Mouse (Mus musculus) liver, adult 2 months (tissue): ENCODE results near the gene Ace. TPM values are rescaled to one million over a fixed set of nuclear protein-coding genes. Genes with fewer than 3 reads are reported as not detected.

Source experiments
- DNase-seq: peaks from one replicate; pipeline ENCODE4 v3.0.0-alpha.2; 2011; ENCODE audit warnings: low read depth, low spot score; ENCODE audit errors: extremely low read depth
- H3K27ac ChIP-seq: fragments of 200-500 bp; replicated peaks from 2 replicates; pipeline ENCODE4 v1.5.1; 2012; ENCODE audit warnings: low read depth, mild to moderate bottlenecking, control low read depth, inconsistent platforms, low read length; ENCODE audit not compliant: insufficient read depth
- H3K27me3 ChIP-seq: fragments of 200-500 bp; 2 replicates; pipeline ENCODE4 v1.6.1; 2012; ENCODE audit warnings: mild to moderate bottlenecking, moderate library complexity, low read length, inconsistent platforms; ENCODE audit not compliant: control insufficient read depth, insufficient read depth
- H3K36me3 ChIP-seq: fragments of 200-500 bp; 2 replicates; pipeline ENCODE4 v1.6.1; 2012; ENCODE audit warnings: low read length, inconsistent platforms; ENCODE audit not compliant: control insufficient read depth, insufficient read depth
- H3K4me1 ChIP-seq: fragments of 200-500 bp; 2 replicates; pipeline ENCODE4 v1.6.1; 2011; ENCODE audit warnings: low read length; ENCODE audit not compliant: control insufficient read depth, insufficient read depth
- H3K4me3 ChIP-seq: fragments of 200-500 bp; 2 replicates; pipeline ENCODE4 v1.5.1; 2011; ENCODE audit warnings: low read depth, mild to moderate bottlenecking, control low read depth, low read length, moderate library complexity; ENCODE audit not compliant: insufficient read depth
- H3K79me2 ChIP-seq: fragments of 200-500 bp; 2 replicates; pipeline ENCODE4 v1.6.1; 2012; ENCODE audit warnings: inconsistent platforms, mild to moderate bottlenecking, low read length, moderate library complexity; ENCODE audit not compliant: control insufficient read depth, insufficient read depth
- H3K9ac ChIP-seq: fragments of 200-500 bp; 2 replicates; pipeline ENCODE4 v1.6.1; 2012; ENCODE audit warnings: low read depth, mild to moderate bottlenecking, control low read depth, inconsistent platforms, low read length
- CTCF ChIP-seq: fragments of 200-500 bp; IDR thresholded peaks from 2 replicates; pipeline ENCODE4 v1.5.1; 2011; ENCODE audit warnings: low read depth, low read length, control low read depth
- POLR2A ChIP-seq: fragments of 200-500 bp; IDR thresholded peaks from 2 replicates; pipeline ENCODE4 v1.6.1; 2011; ENCODE audit warnings: low read length, control low read depth; ENCODE audit not compliant: insufficient read depth; ENCODE audit errors: extremely low read depth
- WGBS: fragments of 180-500 bp; shearing (Covaris S2); methylation state at CpG from one replicate; pipeline ENCODE4 v1.1.7; 2018; 5-methylcytosine and 5-hydroxymethylcytosine counted together
- polyA plus RNA-seq: library from polyadenylated mRNA; depleted of rRNA; stranded (reverse); fragments of >200 nt; gene quantifications from 2 replicates; pipeline ENCODE4 v1.2.3, GENCODE M21; 2012
- total RNA-seq: library from RNA; depleted of rRNA; stranded (reverse); fragments of >200 nt; gene quantifications from 2 replicates; pipeline ENCODE4 v1.2.3, GENCODE M21; 2014

Ace gene
- total and polyA plus RNA-seq, 2 experiments = 0.28 to 0.42 TPM

DNA sequence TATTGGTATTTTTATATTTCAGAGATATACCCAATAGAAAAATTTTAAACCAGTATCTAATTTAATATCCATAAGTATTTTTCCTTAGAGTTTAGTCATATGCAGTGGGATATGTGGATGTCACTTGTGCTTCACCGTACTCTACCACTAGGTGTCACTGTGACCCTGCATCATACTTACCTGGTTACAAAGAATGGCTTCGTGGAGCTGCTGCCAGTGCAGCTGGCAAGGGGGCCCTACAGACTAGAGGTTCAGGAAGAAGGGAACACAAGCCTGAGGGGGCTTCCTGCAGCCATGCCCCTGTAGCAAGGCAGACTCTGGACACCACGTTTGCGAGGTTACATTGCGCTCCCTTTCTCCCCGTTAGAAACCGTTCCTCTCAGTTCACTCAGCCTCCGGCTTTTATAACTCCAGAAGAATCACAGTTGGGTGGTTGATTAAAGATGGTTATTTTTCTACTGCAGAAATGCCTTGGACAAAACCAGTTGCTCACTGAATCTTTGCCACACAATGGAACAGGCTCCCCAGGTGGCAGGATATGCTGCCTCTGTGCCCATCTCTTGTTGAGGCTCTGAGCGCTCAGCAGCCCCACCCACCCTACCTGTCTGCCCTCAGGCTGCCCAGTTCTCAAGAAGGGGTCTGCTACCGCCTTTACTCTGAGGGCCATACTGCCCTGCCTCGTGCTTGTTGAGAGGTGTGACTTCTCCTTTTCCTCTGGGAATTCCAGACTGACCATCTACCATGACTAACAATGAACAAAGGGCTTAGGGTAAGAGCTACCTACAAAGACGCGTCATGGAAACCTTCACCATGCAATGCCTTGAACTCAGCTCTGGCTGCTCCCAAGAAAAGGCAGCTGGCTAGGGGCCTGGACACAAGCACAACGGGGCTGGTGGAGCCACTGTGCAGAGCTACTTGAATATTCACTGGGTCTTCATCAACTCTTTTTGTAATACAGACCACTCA lies 40.4 kb upstream of the Ace start:
- Histone ChIP-seq H3K79me2 (no peaks in the 10 kb centered on the region), H3K27ac (no peak overlapping the region), H3K27me3 (no peaks in the 10 kb centered on the region), H3K4me1 (no peaks in the 10 kb centered on the region), H3K4me3 (no peak overlapping the region), H3K36me3 (no peaks in the 10 kb centered on the region), H3K9ac (no peak overlapping the region)
- DNase-seq = peak; percentile 53
- TF ChIP-seq CTCF = peak; percentile 76
- no peak for TF ChIP-seq POLR2A
- WGBS = 70% methylated on average over 14 of the region's 14 CpGs

DNA sequence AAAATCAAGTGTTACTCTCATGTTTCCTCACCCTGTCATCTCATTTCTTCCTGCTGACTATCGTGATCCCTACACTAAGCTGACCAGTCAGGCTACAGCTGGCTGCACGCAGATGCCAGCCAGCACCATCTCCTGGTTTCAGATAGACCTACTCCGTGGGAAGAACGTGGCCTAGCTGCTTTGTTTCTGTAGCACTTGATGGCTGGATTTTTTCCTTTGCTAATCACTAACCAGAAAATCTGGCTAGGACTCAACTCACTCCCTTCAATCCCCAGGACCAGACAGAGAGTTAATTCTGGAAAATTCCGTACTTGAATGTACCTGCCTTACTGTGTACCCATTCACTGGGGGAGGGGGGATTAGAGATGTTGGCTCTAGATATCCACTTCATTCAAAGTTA lies 39.6 kb upstream of the Ace start:
- Histone ChIP-seq H3K27ac (no peak overlapping the region), H3K79me2 (no peaks in the 10 kb centered on the region), H3K4me1 (no peaks in the 10 kb centered on the region), H3K27me3 (no peaks in the 10 kb centered on the region), H3K9ac (no peak overlapping the region), H3K36me3 (no peaks in the 10 kb centered on the region), H3K4me3 (no peak overlapping the region)
- no peak for DNase-seq
- TF ChIP-seq CTCF (no peak), POLR2A (no peak)
- 83% methylated on average over 5 of the region's 5 CpGs for WGBS

DNA sequence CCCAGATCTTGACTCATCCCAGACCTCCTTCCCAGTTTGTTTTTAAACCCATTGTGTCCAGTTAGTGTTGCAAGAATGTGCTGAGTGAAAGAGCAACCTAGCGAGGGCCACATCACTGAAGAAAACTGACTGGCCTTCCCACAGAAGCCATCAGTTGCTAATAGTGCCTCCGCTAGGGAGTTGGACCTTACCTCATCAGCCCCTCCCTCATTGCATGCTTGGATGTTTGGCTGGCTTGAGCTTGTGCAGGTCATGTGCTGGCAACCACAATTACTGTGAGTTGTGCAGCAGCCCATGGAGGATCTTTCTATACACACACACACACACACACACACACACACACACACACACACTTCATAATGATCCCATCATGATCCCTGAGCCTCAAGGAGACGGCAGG lies 36.4 kb upstream of the Ace start:
- 92% methylated on average over 3 of the region's 3 CpGs for WGBS
- no peak for DNase-seq
- Histone ChIP-seq H3K9ac (no peak overlapping the region), H3K4me1 (no peaks in the 10 kb centered on the region), H3K4me3 (no peak overlapping the region), H3K27ac (no peak overlapping the region), H3K36me3 (no peaks in the 10 kb centered on the region), H3K27me3 (no peaks in the 10 kb centered on the region), H3K79me2 (no peaks in the 10 kb centered on the region)
- no peak for TF ChIP-seq POLR2A
- TF ChIP-seq CTCF = no peak

DNA sequence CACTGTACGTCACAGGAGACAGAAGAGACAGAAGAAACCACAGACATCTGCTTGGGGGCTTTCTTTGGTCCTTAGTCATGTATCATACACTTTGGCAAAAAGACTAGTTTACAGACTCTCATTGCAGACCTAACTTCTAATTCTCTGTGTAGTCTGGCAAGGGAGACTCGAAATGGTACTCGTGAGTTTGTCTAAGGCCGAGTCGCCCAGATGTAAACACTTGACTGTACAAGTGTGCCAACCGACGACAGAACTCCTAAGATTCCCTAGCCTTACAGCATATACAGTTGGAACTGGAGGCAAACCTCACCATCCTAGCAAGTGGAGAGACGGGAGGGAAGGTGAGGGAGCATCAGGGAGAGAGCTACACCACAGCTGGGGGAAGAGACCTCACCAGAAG lies 34.0 kb upstream of the Ace start:
- H3K9ac ChIP-seq = no peak overlapping the region
- no peaks in the 10 kb centered on the region for H3K36me3 ChIP-seq
- H3K27me3 ChIP-seq = no peaks in the 10 kb centered on the region
- no peak for DNase-seq
- H3K27ac ChIP-seq = no peak overlapping the region
- H3K4me1 ChIP-seq = no peaks in the 10 kb centered on the region
- TF ChIP-seq CTCF (no peak), POLR2A (no peak)
- 89% methylated on average over 8 of the region's 8 CpGs for WGBS
- no peak overlapping the region for H3K4me3 ChIP-seq
- no peaks in the 10 kb centered on the region for H3K79me2 ChIP-seq

GRCm38 (mm10) chr11:105934303-105934711 lies 33.4 kb upstream of the Ace start:
- TF ChIP-seq CTCF (no peak), POLR2A (no peak)
- WGBS = 63% methylated on average over 5 of the region's 5 CpGs
- Histone ChIP-seq H3K79me2 (no peaks in the 10 kb centered on the region), H3K4me1 (no peaks in the 10 kb centered on the region), H3K27ac (no peak overlapping the region), H3K36me3 (no peaks in the 10 kb centered on the region), H3K27me3 (no peaks in the 10 kb centered on the region), H3K4me3 (no peak overlapping the region), H3K9ac (no peak overlapping the region)
- no peak for DNase-seq

GRCm38 (mm10) chr11:105934816-105935215 lies 32.9 kb upstream of the Ace start:
- no peak overlapping the region for H3K4me3 ChIP-seq
- no peak overlapping the region for H3K27ac ChIP-seq
- H3K36me3 ChIP-seq = no peaks in the 10 kb centered on the region
- 86% methylated on average over 6 of the region's 6 CpGs for WGBS
- no peaks in the 10 kb centered on the region for H3K79me2 ChIP-seq
- no peaks in the 10 kb centered on the region for H3K27me3 ChIP-seq
- TF ChIP-seq POLR2A (no peak), CTCF (no peak)
- no peak overlapping the region for H3K9ac ChIP-seq
- H3K4me1 ChIP-seq = no peaks in the 10 kb centered on the region
- DNase-seq = no peak
